Mouse (Mus musculus): ENCODE data around the gene Il31. TPM values are rescaled to one million over a fixed set of nuclear protein-coding genes. Genes with fewer than 3 reads are reported as not detected.

The Il31 gene
- total RNA-seq, 2 experiments from 2014 or later: not detected

DNA sequence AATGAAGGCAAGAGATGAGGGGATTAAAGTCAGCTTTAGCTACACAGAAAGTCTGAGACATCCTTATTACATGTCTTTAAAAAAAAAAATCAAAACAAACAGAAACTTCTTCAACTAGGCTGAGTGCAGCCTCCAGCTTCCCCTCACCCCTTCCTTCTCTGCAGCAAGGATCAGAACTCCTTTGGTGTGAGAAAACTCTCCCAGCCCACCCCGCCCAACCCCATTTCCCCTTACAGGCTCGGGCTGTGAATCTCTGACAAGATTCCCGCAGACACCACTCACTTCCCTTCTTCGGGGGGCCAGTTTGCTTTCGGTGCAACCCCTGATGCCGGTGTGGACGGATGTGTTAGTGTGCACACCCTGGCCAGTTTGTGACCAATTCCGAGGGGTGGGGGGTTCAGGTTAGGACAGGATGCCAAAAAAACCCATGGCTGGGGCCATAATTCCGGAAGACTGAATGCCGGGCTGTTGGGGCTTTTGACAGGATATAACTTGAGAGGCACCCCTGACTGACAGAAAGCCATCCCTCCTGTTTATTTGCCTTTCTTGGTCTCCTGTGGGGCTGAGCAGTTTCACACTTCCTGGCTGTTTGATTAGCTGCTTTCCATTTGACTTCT lies 18.4 kb downstream of the Il31 start:
- DNase-seq: no peak

DNA sequence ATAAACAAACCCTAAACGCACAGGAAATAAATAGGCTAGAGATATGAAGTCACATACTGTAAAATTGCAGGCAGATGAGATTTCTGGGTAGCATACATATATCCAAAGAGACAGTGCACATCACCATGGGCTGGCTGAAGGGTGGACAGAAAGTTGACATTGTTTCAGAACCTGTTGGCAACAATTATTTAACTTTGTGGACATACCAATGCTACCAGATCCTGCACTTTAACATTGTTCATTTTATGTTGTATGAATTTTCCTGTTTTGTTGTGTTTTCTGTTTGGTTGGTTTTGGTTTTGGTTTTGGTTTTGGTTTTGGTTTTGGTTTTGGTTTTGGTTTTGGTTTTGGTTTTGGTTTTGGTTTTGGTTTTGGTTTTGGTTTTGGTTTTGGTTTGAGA lies 24.7 kb downstream of the Il31 start:
- no peak for DNase-seq

DNA sequence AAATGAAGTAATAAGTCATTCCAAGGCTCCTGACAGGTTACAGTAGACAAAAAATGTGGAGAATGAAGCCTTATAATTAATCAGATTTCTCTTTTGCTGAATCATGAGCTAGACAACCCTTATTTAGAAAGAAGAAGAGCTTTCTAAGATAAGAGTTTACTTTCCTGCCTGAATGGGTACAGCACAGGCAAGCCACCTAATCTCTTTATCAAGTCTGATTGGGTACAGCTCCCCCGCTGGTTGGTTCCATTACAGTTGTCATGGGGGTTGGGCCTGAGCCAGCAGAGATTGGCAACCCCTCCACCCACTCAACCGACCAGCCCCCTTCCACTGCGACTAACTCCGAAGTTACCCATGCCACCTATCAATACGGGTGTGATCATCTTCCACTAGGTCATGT lies 27.9 kb downstream of the Il31 start:
- DNase-seq: no peak

DNA sequence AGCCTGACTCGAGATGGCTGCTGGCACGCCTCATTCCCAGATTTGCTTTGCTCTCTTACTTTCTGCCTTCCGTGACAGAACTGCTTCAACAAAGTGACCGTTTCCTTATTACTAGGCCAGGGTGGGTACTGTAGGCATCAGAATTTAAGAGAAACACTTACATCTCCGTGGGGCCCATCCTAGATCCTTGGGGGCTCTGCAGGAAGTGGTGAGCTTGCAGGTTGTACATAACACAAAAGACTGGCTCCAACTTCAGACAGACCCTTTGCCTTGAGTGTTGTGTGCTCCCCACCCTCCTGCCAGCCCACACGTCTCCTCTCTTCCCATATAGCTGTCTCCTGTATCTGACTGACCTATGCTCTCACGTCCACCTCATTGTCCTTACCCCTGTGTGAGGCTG lies 37.4 kb downstream of the Il31 start:
- DNase-seq: no peak

- no peak for DNase-seq
Measured at GRCm38 (mm10) chr5:123444849-123445334, 44.4 kb downstream of the Il31 start.

DNA sequence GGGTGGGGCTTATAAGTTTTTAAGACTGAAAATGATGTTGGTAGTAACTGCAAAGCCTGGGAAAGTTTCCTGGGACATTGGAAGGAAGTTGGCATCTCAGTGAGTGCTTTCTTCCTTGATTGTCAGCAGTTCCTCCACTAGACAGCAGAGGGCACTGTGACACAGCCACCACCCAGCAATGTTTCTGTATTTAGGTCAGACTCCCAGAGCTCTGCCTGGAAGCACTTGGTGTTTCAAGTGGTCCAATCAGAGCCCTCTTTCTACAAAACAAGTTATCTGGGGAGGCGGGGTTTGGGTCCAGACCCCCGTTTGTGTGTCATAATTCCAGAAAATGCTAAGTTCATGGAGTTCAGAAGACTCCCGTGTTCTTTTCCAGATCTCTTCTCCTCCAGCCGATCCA lies 45.2 kb downstream of the Il31 start:
- DNase-seq: peak; percentile 73 to 87

GRCm38 (mm10) chr5:123442283-123442682 lies 47.0 kb downstream of the Il31 start:
- no peak for DNase-seq

DNA sequence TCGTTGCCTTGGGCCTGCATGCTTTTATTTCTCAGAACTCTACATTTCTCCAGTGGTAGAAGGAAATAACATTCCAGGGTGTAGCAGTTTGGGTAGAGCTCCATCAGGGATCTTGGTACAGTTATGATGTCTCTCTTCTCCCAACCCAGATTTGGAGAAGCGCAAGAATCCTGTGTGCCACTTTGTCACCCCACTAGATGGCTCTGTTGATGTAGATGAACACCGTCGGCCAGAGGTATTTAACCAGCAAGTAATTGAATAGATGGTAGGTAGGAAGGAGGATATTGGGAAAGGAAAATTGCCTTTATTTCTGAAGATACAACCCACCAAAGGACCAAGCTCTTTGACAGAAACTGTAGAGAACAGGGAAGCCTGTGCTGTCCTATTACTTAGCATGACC lies 48.6 kb downstream of the Il31 start:
- no peak for DNase-seq

- DNase-seq: no peak
Measured at GRCm38 (mm10) chr5:123439941-123440340, 49.3 kb downstream of the Il31 start.

GRCm38 (mm10) chr5:123439312-123439711 lies 50.0 kb downstream of the Il31 start:
- no peak for DNase-seq

- no peak for DNase-seq
Measured at GRCm38 (mm10) chr5:123438381-123438780, 50.9 kb downstream of the Il31 start.

GRCm38 (mm10) chr5:123436780-123437175 lies 52.5 kb downstream of the Il31 start:
- peak; percentile 66 to 77 for DNase-seq

DNA sequence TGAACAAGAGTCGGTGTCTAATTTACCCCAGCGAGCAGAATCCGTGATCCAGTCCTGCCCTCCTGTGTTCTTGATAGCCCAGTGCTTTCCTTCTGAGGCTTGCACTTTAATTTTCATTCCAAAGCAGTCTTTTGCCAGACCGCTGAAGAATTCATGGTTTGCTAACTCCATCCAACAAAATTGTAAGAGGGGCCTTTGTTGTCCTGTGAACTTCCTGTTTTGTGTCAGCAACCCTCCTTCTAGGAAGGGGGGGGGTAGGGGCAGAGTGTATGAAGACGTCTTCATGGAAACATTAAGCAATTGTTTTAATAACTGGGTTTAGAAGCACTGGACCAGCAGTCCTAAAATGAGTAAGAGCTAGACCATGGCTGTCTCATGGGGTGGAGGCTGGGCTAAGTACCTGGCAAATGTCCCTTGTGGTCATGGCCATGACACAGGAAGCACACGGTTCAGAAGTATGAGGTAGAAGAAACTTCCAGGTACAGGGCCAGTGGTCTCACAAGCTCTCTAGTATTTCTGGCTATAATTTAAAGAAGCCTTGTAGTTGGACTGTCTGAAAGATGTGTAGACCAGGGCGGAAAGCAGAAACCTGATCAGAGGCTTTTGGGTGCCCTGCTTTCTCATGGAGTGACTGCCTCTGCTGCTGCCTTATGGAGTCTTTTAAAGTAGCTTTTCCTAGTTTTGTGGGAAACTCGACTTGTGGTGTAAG lies 53.1 kb downstream of the Il31 start:
- peak; percentile 58 to 63 for DNase-seq

GRCm38 (mm10) chr5:123432305-123432874 lies 56.9 kb downstream of the Il31 start:
- DNase-seq: no peak

- peak; percentile 90 to 91 for DNase-seq
Measured at GRCm38 (mm10) chr5:123431524-123432304, 57.6 kb downstream of the Il31 start.

Small RNA genes lying within 50 kb of the gene (microRNA-seq; reads per million reads assigned to microRNA genes)
- gene Mir7647: 3.4 to 4.9 reads per million in 2 experiments

Other genes with a start within 250 kb of the Il31 start
- gene Wdr66, start 237.4 kb downstream of the Il31 start, total RNA-seq (2021): under 1 TPM; 0.62 to 0.94 TPM
- gene Bcl7a, start 145.7 kb downstream of the Il31 start, total RNA-seq (2021): 1 to 10 TPM; 8.0 to 8.2 TPM
- gene Mlxip, start 94.7 kb downstream of the Il31 start, total RNA-seq (2021): 10 to 100 TPM; 26.5 to 29.0 TPM
- gene Lrrc43, start 184 bp downstream of the Il31 start, total RNA-seq (2021): not detected
- gene B3gnt4, start 21.0 kb upstream of the Il31 start, total RNA-seq (2021): not detected
- 10 to 100 TPM; 68.8 to 70.1 TPM for gene Diablo, start 34.7 kb upstream of the Il31 start, total RNA-seq (2021)
- gene Gm49027, start 36.0 kb upstream of the Il31 start, total RNA-seq (2021): under 1 TPM in 1 of 2 experiments, not detected in 1; 0.41 TPM
- gene Vps33a, start 83.5 kb upstream of the Il31 start, total RNA-seq (2021): 10 to 100 TPM; 27.4 to 31.8 TPM
- 100 to 1,000 TPM; 173 to 179 TPM for gene Clip1, start 195.1 kb upstream of the Il31 start, total RNA-seq (2021)
- gene Zcchc8, start 231.6 kb upstream of the Il31 start, total RNA-seq (2021): 10 to 100 TPM; 17.3 to 22.0 TPM